Mouse (Mus musculus) ES-E14 (cell line): ENCODE measurements around the gene Slco2a1. TPM values are rescaled to one million over a fixed set of nuclear protein-coding genes. Genes with fewer than 3 reads are reported as not detected.

Experiments
- DNase-seq: peaks from one replicate; pipeline ENCODE4 v3.0.0-alpha.2; 2013; ENCODE audit warnings: low read depth, low spot score
- H3K27ac ChIP-seq: 2 replicates; pipeline ENCODE4 v1.5.1; 2012; ENCODE audit warnings: low read depth, mild to moderate bottlenecking, low read length, moderate library complexity, mixed read lengths; ENCODE audit not compliant: poor library complexity, insufficient read depth, severe bottlenecking
- H3K36me3 ChIP-seq: 2 replicates; pipeline ENCODE4 v1.6.1; 2012; ENCODE audit warnings: mild to moderate bottlenecking, low read length, moderate library complexity, mixed read lengths; ENCODE audit not compliant: control insufficient read depth, poor library complexity, insufficient read depth, severe bottlenecking
- H3K4me1 ChIP-seq, 2 experiments: fragments of 150-350 bp in 1 of 2; sonication (generic) in 1 of 2; 2 replicates each; pipeline ENCODE4 v1.6.1; 2012; ENCODE audit warnings: low read length in 2 of 2, mild to moderate bottlenecking in 1 of 2, mixed read lengths in 1 of 2; ENCODE audit not compliant: control insufficient read depth in 2 of 2, insufficient read depth in 2 of 2, poor library complexity in 1 of 2
- H3K4me3 ChIP-seq, 2 experiments: fragments of 150-350 bp in 1 of 2; sonication (generic) in 1 of 2; 2 replicates each; pipeline ENCODE4 v1.5.1; 2012; ENCODE audit warnings: low read length in 2 of 2, low read depth in 1 of 2, mild to moderate bottlenecking in 1 of 2, mixed read lengths in 1 of 2; ENCODE audit not compliant: insufficient read depth in 1 of 2, poor library complexity in 1 of 2, severe bottlenecking in 1 of 2
- H3K9ac ChIP-seq: 2 replicates; pipeline ENCODE4 v1.6.1; 2012; ENCODE audit warnings: low read depth, mild to moderate bottlenecking, low read length, mixed read lengths; ENCODE audit not compliant: poor library complexity, insufficient read depth, severe bottlenecking
- H3K9me3 ChIP-seq: fragments of 150-350 bp; sonication (generic); 2 replicates; pipeline ENCODE4 v1.6.1; 2012; ENCODE audit warnings: low read depth, mild to moderate bottlenecking, low read length; ENCODE audit not compliant: control insufficient read depth, insufficient read depth
- CHD2 ChIP-seq: IDR thresholded peaks from 2 replicates; pipeline ENCODE4 v1.6.1; 2014; ENCODE audit warnings: mild to moderate bottlenecking, low read depth, low read length, inconsistent platforms
- HCFC1 ChIP-seq: IDR thresholded peaks from 2 replicates; pipeline ENCODE4 v1.6.1; 2012; ENCODE audit warnings: low read length, inconsistent platforms, borderline replicate concordance; ENCODE audit not compliant: insufficient read depth
- MAFK ChIP-seq: IDR thresholded peaks from 2 replicates; pipeline ENCODE4 v1.6.1; 2014; ENCODE audit warnings: mild to moderate bottlenecking, low read depth, low read length, inconsistent platforms; ENCODE audit not compliant: insufficient read depth
- ZC3H11A ChIP-seq: IDR thresholded peaks from 2 replicates; pipeline ENCODE4 v1.6.1; 2012; ENCODE audit warnings: low read depth, mild to moderate bottlenecking, inconsistent platforms, low read length, borderline replicate concordance
- ZNF384 ChIP-seq: IDR thresholded peaks from 2 replicates; pipeline ENCODE4 v1.6.1; 2012; ENCODE audit warnings: low read depth, low read length, inconsistent platforms
- in situ Hi-C, 2 experiments: fragments of 600-800 bp; cut with MboI; formaldehyde crosslinking; loops; one replicate each; pipeline ENCODE4 v1.15.1; 2025; ENCODE audit warnings: low sequenced_read_pairs in 2 of 2, inconsistent platforms in 1 of 2; ENCODE audit not compliant: unreplicated experiment in 2 of 2
- total RNA-seq: library from RNA; depleted of rRNA; stranded (reverse); fragments of 300-350 nt; gene quantifications from 2 replicates; pipeline ENCODE4 v1.2.3, GENCODE M21; 2012

The Slco2a1 gene
- total RNA-seq, 1 experiment: 2.2 TPM

- TF ChIP-seq HCFC1 (no peak), CHD2 (no peak), ZC3H11A (no peak), ZNF384 (no peak), MAFK (no peak)
- no peak overlapping the region for H3K27ac ChIP-seq
- in situ Hi-C loops: no loop called here
- no peaks in the 10 kb centered on the region for H3K9me3 ChIP-seq
- no peak for DNase-seq
- H3K4me1 ChIP-seq: no peaks in the 10 kb centered on the region
- H3K9ac ChIP-seq: no peak overlapping the region
- no peaks in the 10 kb centered on the region for H3K36me3 ChIP-seq
- no peak overlapping the region for H3K4me3 ChIP-seq
Measured at GRCm38 (mm10) chr9:103060551-103060950, 72.0 kb downstream of the Slco2a1 start.

- no peak for DNase-seq
- Histone ChIP-seq H3K9me3 (no peaks in the 10 kb centered on the region), H3K4me1 (no peaks in the 10 kb centered on the region), H3K27ac (no peak overlapping the region), H3K36me3 (no peaks in the 10 kb centered on the region), H3K9ac (no peak overlapping the region), H3K4me3 (no peak overlapping the region)
- TF ChIP-seq MAFK (no peak), HCFC1 (no peak), ZC3H11A (no peak), CHD2 (no peak), ZNF384 (no peak)
- in situ Hi-C loops: no loop called here
Measured at GRCm38 (mm10) chr9:103061471-103062053, 73.0 kb downstream of the Slco2a1 start.

- Histone ChIP-seq H3K9ac (no peak overlapping the region), H3K4me1 (no peaks in the 10 kb centered on the region), H3K36me3 (no peaks in the 10 kb centered on the region), H3K4me3 (no peak overlapping the region), H3K27ac (no peak overlapping the region), H3K9me3 (no peaks in the 10 kb centered on the region)
- no peak for DNase-seq
- TF ChIP-seq CHD2: no peak
- TF ChIP-seq MAFK: no peak
- no peak for TF ChIP-seq ZC3H11A
- no peak for TF ChIP-seq HCFC1
- no peak for TF ChIP-seq ZNF384
- in situ Hi-C loops: no loop called here
Measured at GRCm38 (mm10) chr9:103063591-103063990, 75.1 kb downstream of the Slco2a1 start.

- in situ Hi-C loops: no loop called here
- Histone ChIP-seq H3K4me3 (no peak overlapping the region), H3K27ac (no peak overlapping the region), H3K4me1 (no peaks in the 10 kb centered on the region), H3K9me3 (no peaks in the 10 kb centered on the region), H3K9ac (no peak overlapping the region), H3K36me3 (no peaks in the 10 kb centered on the region)
- no peak for DNase-seq
- no peak for TF ChIP-seq ZC3H11A
- TF ChIP-seq MAFK: no peak
- no peak for TF ChIP-seq ZNF384
- TF ChIP-seq CHD2: no peak
- no peak for TF ChIP-seq HCFC1
Measured at GRCm38 (mm10) chr9:103066845-103067244, 78.3 kb downstream of the Slco2a1 start.

GRCm38 (mm10) chr9:103067651-103068050, 79.1 kb downstream of the Slco2a1 start:
- Histone ChIP-seq H3K27ac (no peak overlapping the region), H3K36me3 (no peaks in the 10 kb centered on the region), H3K9ac (no peak overlapping the region), H3K4me1 (no peaks in the 10 kb centered on the region), H3K9me3 (no peaks in the 10 kb centered on the region), H3K4me3 (no peak overlapping the region)
- DNase-seq: no peak
- in situ Hi-C loops: no loop called here
- TF ChIP-seq CHD2 (no peak), ZC3H11A (no peak), MAFK (no peak), HCFC1 (no peak), ZNF384 (no peak)
